Mouse (Mus musculus): ENCODE measurements around the gene St3gal2. TPM values are rescaled to one million over a fixed set of nuclear protein-coding genes. Genes with fewer than 3 reads are reported as not detected.
A peak's percentile ranks its signal among the peaks of the same experiment; 100 is the strongest.

St3gal2 gene
- polyA plus RNA-seq, 1 experiment = 39.7 TPM

DNA sequence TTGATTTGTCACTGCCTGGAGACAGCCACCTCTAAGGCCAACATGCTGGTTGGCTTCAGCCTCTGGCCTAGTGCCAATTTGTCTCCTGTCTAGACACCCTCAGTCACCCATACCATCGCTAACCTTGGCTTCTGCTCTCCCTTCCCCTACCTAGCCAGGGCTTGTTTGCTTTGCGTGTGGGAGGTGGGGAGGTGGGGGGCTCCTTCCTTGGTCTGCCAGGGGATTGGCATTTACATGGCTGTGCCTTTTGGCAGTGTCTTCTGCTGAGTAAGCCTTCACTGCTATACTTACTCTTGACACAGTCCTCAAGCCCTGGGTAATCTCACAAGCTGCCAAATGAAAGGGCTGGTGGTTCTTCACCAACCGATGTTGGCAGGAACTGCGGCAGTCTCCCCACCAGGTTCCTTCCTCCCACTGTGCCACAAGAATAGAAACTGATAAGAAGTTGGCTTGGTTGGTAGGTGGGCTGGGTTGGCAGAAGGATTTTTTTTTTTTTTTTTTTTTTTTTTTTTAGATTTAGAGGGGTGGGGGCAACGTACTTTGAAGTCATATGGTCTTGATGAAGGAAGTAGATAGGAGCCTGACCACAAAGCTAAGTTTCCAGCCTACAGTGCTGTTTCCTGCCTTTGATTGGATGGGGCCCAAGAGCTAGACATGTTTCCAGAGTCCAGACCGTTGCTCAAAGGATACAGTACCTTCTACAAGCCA lies 19.3 kb downstream of the St3gal2 start:
- Histone ChIP-seq H3K4me3 (no peak overlapping the region), H3K36me3 (ENCODE audit: control insufficient read depth, insufficient read depth) (no peaks in the 10 kb centered on the region), H3K27me3 (ENCODE audit: control insufficient read depth, insufficient read depth, insufficient read length) (no peaks in the 10 kb centered on the region), H3K79me2 (ENCODE audit: control insufficient read depth, insufficient read depth) (peaks cover 50% of the 10 kb centered on the region), H3ac (ENCODE audit: control insufficient read depth, insufficient read length) (no peak overlapping the region), H3K4me2 (ENCODE audit: low read depth) (peak overlapping the region; percentile 4)
- TF ChIP-seq USF1 (IDR thresholded peaks at IDR 0.05; ENCODE audit: low read depth) = no peak
- no peak for TF ChIP-seq SRF (IDR thresholded peaks at IDR 0.05; ENCODE audit: control insufficient read depth, insufficient read length, low read depth)
- no peak for TF ChIP-seq E2F4 (IDR thresholded peaks at IDR 0.05; ENCODE audit: insufficient read depth)
- no peak for TF ChIP-seq TCF3 (IDR thresholded peaks at IDR 0.05; ENCODE audit: insufficient read length, low read depth)

DNA sequence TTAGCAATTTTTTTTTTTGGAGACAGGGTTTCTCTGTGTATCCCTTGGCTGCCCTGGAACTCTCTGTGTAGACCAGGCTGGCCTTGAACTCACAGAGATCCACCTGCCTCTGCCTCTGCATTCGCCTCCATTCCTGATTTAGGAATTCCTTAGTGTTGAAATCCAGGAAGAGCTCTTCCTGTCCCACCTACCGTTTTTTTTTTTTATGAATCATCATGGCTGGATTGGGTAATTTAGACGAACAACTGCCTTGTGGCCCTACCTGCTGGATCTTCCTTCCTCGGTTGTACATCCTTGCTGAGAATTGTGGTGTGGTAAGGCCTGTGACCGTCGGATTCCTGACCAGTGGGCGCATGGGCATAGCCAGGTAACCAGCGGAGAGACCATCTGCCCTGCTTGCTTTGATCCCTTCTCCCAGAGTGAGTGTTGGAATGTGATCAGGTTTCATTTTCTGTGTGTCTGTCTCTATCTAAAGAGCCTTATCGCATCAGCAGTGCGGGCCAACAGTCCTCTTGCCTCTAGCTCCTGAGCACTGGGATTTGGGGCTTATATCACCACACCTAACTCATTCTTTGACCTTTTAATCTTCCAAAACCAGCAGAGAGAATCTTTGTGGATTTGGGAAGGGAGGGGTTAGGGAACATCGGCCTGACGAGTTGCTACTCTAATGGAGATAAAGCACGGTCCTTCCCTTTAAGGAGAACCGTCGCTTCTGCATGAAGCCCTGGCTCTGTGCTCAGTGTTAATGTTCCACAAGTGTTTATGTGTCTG lies 21.1 kb downstream of the St3gal2 start:
- Histone ChIP-seq H3ac (ENCODE audit: control insufficient read depth, insufficient read length) (no peak overlapping the region), H3K4me3 (no peak overlapping the region), H3K4me2 (ENCODE audit: low read depth) (peak overlapping the region; percentile 70), H3K79me2 (ENCODE audit: control insufficient read depth, insufficient read depth) (peaks cover 36% of the 10 kb centered on the region), H3K27me3 (ENCODE audit: control insufficient read depth, insufficient read depth, insufficient read length) (no peaks in the 10 kb centered on the region), H3K36me3 (ENCODE audit: control insufficient read depth, insufficient read depth) (no peaks in the 10 kb centered on the region)
- TF ChIP-seq MAX (IDR thresholded peaks at IDR 0.05; ENCODE audit: low read depth) (no peak), POLR2A (IDR thresholded peaks at IDR 0.05; ENCODE audit: insufficient read length, low read depth) (no peak), MYOD1 (IDR thresholded peaks at IDR 0.05; ENCODE audit: control insufficient read depth in 1 of 3, insufficient read length in 2 of 3, low read depth in 2 of 3) (peak in 1 of 3 experiments; percentile 6), MYOG (IDR thresholded peaks at IDR 0.05; ENCODE audit: control insufficient read depth in 1 of 3, insufficient read depth in 1 of 3, insufficient read length in 2 of 3, low read depth in 2 of 3) (no peak), CEBPB (IDR thresholded peaks at IDR 0.05; ENCODE audit: insufficient read depth, poor library complexity, severe bottlenecking) (0 out of 2 replicates have a peak, but pooled peaks have one; percentile 38)

DNA sequence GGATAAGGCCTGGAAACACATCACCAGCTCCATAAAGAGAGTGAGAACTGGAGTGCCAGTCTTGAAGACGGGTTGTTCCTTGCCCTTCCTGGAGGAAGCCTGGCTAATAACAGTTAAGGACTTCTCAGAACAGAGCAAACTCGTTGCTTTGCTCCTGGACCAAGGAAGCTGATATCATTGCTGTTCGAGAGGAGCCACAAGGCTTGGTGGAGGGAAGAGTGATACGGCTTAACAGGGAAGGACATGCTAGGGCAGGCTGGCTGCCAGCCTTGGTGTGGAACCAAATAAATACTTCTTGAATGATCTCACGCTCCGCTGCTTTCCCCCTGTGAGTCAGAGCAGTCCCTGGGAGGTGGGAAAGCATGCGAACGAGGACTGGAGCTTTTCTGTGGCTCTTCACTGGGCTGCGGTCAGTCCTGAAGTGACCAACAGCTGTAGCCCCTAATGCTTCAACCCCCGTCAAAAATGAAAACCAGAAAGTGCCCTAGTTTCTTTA lies 21.8 kb downstream of the St3gal2 start:
- H3K79me2 ChIP-seq (ENCODE audit: control insufficient read depth, insufficient read depth) = peaks cover 32% of the 10 kb centered on the region
- TF ChIP-seq TCF3 (IDR thresholded peaks at IDR 0.05; ENCODE audit: insufficient read length, low read depth) = no peak
- peak in 2 of 3 experiments; percentile 23 to 72 for TF ChIP-seq MYOG (IDR thresholded peaks at IDR 0.05; ENCODE audit: control insufficient read depth in 1 of 3, insufficient read depth in 1 of 3, insufficient read length in 2 of 3, low read depth in 2 of 3)
- no peak for TF ChIP-seq SRF (IDR thresholded peaks at IDR 0.05; ENCODE audit: control insufficient read depth, insufficient read length, low read depth)
- TF ChIP-seq USF1 (IDR thresholded peaks at IDR 0.05; ENCODE audit: low read depth) = no peak
- no peak for TF ChIP-seq CEBPB (IDR thresholded peaks at IDR 0.05; ENCODE audit: insufficient read depth, poor library complexity, severe bottlenecking)
- TF ChIP-seq MYOD1 (IDR thresholded peaks at IDR 0.05; ENCODE audit: control insufficient read depth in 1 of 3, insufficient read length in 2 of 3, low read depth in 2 of 3) = peak in 2 of 3 experiments; percentile 61 to 79
- no peak for TF ChIP-seq REST (IDR thresholded peaks at IDR 0.05; ENCODE audit: insufficient read depth, insufficient read length)
- no peak for TF ChIP-seq MAX (IDR thresholded peaks at IDR 0.05; ENCODE audit: low read depth)
- TF ChIP-seq E2F4 (IDR thresholded peaks at IDR 0.05; ENCODE audit: insufficient read depth) = no peak
- no peak for TF ChIP-seq POLR2AphosphoS2 (IDR thresholded peaks at IDR 0.05; ENCODE audit: insufficient read length, low read depth)
- TF ChIP-seq POLR2A (IDR thresholded peaks at IDR 0.05; ENCODE audit: insufficient read length, low read depth) = no peak
- TF ChIP-seq TCF12 (IDR thresholded peaks at IDR 0.05; ENCODE audit: insufficient read depth, poor library complexity, severe bottlenecking) = peak; percentile 62
- H3ac ChIP-seq (ENCODE audit: control insufficient read depth, insufficient read length) = no peak overlapping the region
- H3K36me3 ChIP-seq (ENCODE audit: control insufficient read depth, insufficient read depth) = no peaks in the 10 kb centered on the region
- peak overlapping the region; percentile 70 for H3K4me2 ChIP-seq (ENCODE audit: low read depth)
- H3K4me3 ChIP-seq = no peak overlapping the region
- no peaks in the 10 kb centered on the region for H3K27me3 ChIP-seq (ENCODE audit: control insufficient read depth, insufficient read depth, insufficient read length)

DNA sequence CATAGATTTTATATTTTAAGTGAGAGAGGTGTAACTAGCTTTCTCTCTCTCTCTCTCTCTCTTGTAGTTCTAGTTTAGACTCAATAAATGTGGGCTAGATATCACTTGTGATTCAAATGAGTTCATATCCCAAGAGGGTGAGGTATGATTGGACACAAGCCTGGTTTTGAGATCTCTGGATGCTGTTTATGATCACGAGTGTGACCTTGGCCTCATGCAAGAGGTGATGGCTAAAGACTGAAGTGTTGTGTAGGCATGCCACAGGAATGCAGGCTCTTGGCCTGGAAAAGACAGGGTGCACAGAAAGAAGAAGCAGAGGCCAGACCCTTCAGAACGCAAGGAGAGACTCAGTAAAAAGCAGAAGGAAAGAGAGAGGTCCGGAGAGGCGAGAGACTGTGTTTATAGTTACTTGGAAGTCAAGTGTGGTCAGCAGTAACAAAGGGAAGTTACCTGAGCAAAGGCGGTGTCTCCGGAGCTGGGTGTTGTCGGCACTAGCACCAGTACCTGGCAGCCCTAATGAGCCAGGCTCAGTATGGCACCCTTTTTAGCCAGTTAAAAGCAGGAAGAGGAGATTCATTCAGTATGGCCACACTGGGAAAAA lies 24.7 kb downstream of the St3gal2 start:
- peak overlapping the region; percentile 18 for H3K4me2 ChIP-seq (ENCODE audit: low read depth)
- H3K79me2 ChIP-seq (ENCODE audit: control insufficient read depth, insufficient read depth) = peaks cover 19% of the 10 kb centered on the region
- H3K27me3 ChIP-seq (ENCODE audit: control insufficient read depth, insufficient read depth, insufficient read length) = no peaks in the 10 kb centered on the region
- TF ChIP-seq MYOD1 (IDR thresholded peaks at IDR 0.05; ENCODE audit: control insufficient read depth in 1 of 3, insufficient read length in 2 of 3, low read depth in 2 of 3) = no peak
- TF ChIP-seq MAX (IDR thresholded peaks at IDR 0.05; ENCODE audit: low read depth) = no peak
- TF ChIP-seq CEBPB (IDR thresholded peaks at IDR 0.05; ENCODE audit: insufficient read depth, poor library complexity, severe bottlenecking) = no peak
- no peak for TF ChIP-seq SRF (IDR thresholded peaks at IDR 0.05; ENCODE audit: control insufficient read depth, insufficient read length, low read depth)
- no peak for TF ChIP-seq POLR2A (IDR thresholded peaks at IDR 0.05; ENCODE audit: insufficient read length, low read depth)
- no peak for TF ChIP-seq USF1 (IDR thresholded peaks at IDR 0.05; ENCODE audit: low read depth)
- no peak for TF ChIP-seq E2F4 (IDR thresholded peaks at IDR 0.05; ENCODE audit: insufficient read depth)
- no peak for TF ChIP-seq TCF3 (IDR thresholded peaks at IDR 0.05; ENCODE audit: insufficient read length, low read depth)
- TF ChIP-seq POLR2AphosphoS2 (IDR thresholded peaks at IDR 0.05; ENCODE audit: insufficient read length, low read depth) = no peak
- no peak for TF ChIP-seq REST (IDR thresholded peaks at IDR 0.05; ENCODE audit: insufficient read depth, insufficient read length)
- no peak for TF ChIP-seq TCF12 (IDR thresholded peaks at IDR 0.05; ENCODE audit: insufficient read depth, poor library complexity, severe bottlenecking)
- TF ChIP-seq MYOG (IDR thresholded peaks at IDR 0.05; ENCODE audit: control insufficient read depth in 1 of 3, insufficient read depth in 1 of 3, insufficient read length in 2 of 3, low read depth in 2 of 3) = no peak
- no peak overlapping the region for H3K4me3 ChIP-seq
- H3K36me3 ChIP-seq (ENCODE audit: control insufficient read depth, insufficient read depth) = no peaks in the 10 kb centered on the region
- H3ac ChIP-seq (ENCODE audit: control insufficient read depth, insufficient read length) = no peak overlapping the region

Data from myocyte (in vitro differentiated cells).